Mouse (Mus musculus): ENCODE data around the gene Fbxl22.

Gene Fbxl22

DNA sequence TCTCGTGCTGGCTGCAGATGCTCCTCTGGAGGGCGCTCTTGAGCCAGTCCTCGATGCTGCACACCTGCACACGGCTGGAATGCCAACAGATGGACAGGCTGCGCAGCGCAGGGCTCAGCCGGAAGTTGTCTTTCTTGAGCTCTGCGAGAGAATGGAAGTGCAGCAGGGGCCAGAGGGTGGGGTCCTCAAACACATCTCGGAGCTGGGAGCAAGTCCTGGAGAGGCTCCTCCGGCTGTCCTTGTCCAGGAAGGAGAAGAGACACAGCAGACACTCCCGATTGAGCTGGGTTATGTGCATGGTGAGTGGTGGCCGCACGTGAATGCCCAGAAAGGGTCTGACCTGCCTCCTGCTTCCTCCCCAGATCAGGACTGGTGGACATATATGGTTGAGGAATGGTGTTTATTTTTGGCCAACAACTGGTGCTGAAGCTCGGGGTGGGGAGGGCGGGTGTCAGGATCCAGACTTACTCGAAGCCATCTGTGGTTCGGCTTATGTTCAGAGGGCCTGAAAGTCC lies at the start of gene Fbxl22:
TSS of gene Fbxl22 (minus strand) at position 338 of the 515 bp plus-strand sequence.
- peak; percentile 79 for DNase-seq

DNA sequence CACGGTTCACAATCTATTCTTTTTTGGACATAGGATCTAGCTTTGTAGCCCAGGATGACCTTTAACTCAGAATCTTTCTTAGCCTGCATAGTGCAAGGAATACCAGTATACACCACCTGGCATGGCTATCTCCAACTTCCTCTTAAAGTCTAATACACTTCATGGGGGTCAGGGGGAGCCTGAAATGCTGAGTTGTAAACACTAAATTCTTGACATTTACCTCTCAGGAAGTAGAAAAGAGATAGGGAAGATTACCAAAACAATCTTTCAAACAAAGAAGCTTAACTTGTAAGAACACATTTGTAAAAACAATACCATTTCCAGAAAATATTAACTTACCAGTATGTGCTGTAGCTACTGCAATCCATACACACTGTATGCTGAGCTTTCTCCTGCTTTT lies 47.8 kb upstream of the Fbxl22 start:
- no peak for DNase-seq

- DNase-seq = no peak
Observed at GRCm38 (mm10) chr9:66561496-66561895, 47.1 kb upstream of the Fbxl22 start.

DNA sequence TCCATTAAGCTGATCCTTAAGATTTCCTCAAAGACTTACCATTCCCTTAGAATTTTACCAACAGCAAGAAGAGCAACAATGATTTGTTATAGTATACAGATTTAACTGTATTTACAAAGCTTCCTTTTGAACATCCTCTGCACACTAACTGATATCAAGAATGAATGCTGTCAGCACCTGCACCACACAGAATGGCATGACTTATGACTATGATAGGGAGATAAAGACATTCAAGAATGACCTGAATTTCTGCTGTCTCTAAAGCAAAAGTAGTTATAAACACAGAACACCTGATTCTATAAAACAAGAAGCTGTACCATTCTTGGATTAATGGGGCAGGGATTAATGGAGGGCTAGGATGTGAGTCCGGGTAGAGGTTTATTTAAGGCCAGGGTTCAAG lies 46.3 kb upstream of the Fbxl22 start:
- no peak for DNase-seq

- no peak for DNase-seq
Observed at GRCm38 (mm10) chr9:66560295-66560694, 45.9 kb upstream of the Fbxl22 start.

- no peak for DNase-seq
Observed at GRCm38 (mm10) chr9:66558971-66559370, 44.6 kb upstream of the Fbxl22 start.

DNA sequence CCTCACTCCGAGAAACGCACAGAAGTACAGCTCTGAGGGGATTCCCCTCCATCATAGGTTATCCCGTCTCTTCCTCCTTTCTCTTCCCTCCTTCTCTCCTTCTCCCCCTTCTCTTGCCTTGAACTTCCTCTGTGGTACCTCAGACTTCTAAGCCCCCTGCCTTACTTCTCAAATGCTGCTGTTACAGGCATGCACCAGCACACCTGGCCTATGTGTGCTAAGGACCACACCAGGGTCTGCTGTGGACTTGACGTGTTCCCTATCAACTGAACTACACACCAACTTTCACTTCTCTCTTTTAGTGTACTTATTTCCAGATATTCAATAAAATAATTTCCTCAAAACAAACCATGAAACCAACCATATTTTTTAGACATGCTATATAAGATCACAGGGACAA lies 28.4 kb upstream of the Fbxl22 start:
- no peak for DNase-seq

DNA sequence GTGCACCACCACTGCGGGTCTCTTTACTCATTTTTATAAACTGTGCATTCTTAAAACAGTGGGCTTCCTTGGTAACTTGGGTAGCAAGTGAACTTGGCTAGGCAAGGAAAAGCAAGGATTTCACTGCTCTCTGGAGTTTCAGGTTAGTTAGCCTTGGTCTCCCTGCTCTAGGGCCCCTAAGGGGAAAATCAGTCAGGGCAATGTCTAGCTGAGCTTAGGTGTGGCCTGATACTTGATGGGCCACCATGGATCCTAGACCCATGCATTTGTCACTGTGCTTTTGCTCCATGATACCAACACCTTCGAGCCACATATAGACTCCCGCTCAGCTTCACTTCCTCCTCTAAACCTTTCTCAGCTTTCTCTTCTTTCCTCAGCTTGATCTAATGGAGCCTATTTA lies 7.2 kb upstream of the Fbxl22 start:
- DNase-seq = no peak

- no peak for DNase-seq
Observed at GRCm38 (mm10) chr9:66520299-66520698, 5.9 kb upstream of the Fbxl22 start.

DNA sequence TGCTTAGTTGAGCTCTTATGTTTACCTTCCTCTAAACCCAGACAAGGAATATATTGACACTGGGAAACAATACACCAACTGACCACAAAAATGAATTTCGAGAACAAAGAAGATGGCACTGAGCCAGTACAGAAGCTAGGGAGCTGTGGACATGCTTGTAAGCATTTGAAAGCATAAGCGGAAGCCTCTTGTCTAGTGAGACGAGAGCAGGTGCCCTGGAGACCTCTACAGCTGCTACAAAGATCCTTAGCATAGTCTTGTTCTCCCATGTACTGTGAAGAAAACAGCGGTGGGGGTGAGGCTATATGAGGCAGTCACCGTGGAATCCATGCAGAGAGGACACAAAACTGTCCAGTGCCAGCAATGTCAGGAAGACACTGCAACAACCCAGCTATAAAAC lies 4.5 kb upstream of the Fbxl22 start:
- DNase-seq = no peak

- DNase-seq = no peak
Observed at GRCm38 (mm10) chr9:66518251-66518650, 3.9 kb upstream of the Fbxl22 start.

- DNase-seq = no peak
Observed at GRCm38 (mm10) chr9:66517746-66518145, 3.4 kb upstream of the Fbxl22 start.

- peak; percentile 77 for DNase-seq
Observed at GRCm38 (mm10) chr9:66516296-66516940, 2.0 kb upstream of the Fbxl22 start.

GRCm38 (mm10) chr9:66515680-66516210 lies 1.4 kb upstream of the Fbxl22 start:
- peak; percentile 48 for DNase-seq

GRCm38 (mm10) chr9:66515115-66515514 lies 722 bp upstream of the Fbxl22 start:
- DNase-seq = no peak

DNA sequence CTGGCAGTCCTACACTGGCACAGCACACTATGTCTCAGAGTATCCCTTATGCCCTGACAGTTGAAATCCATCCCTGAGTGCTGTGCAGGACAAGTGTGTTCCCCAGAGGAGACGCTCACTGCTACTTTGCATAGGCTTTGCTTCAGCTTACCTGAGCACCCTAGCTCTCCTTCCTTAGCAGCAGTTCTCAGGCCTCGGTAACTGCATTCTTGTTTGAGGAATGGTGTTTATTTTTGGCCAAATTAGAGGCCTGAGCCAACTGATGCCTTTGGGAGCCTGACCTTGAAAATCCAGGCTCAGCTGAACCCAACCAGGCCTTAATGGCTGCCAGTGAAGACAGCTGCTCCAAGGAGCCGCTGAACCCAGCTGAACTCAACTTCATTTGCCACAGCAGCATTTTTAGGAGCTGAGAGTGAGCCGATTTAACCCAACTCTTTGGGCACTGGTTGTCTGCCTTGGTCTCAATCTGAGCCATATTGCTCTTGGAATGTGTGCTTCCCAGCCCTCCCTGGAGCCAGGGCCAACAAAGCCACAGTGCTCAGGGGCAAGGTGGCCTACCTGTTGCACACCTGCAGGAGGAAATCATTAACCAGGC lies 635 bp downstream of the Fbxl22 start:
- peak; percentile 52 for DNase-seq

DNA sequence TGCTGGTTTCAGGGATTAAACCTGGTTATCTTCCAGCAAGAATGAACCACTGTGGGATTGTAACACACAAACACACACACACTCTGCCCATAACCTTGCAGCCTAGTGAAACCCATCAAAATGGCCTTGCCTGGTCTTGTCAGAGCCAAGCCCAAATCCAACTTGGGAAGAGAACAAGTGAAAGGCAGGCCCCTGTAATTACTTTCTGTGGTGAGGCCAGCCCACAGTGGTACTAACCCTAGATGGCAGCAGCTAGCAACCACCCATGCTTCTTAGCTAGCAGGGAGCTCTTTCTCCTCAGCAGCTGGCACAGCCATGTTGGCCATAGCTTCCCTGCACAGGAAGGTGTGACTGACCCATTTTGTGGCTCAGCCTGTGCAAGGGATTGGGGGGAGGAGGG lies 1.2 kb downstream of the Fbxl22 start:
- peak; percentile 63 for DNase-seq

GRCm38 (mm10) chr9:66512351-66512671 lies 2.1 kb downstream of the Fbxl22 start:
- DNase-seq = peak; percentile 88

GRCm38 (mm10) chr9:66511580-66512350 lies 2.6 kb downstream of the Fbxl22 start:
- peak; percentile 96 for DNase-seq

DNA sequence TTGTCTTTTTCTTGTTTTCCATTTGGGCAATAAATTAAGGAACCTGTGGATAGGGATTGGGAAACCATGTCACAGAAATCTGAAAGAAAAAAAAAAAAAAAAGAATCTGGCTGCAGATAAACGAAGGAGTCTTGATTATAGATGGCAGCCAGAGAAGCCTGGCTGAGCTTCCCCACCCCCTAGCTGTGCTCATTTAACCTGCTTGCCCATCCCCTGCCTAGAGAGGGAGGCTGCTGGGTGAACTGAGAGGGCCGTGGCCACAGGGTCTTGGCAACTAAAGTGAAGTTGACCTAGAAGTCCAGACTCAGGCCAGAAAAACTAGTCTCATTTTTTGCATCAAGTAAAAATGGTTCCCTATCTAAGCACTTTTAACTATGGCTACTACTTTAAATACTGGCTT lies 3.4 kb downstream of the Fbxl22 start:
- peak; percentile 72 for DNase-seq

DNA sequence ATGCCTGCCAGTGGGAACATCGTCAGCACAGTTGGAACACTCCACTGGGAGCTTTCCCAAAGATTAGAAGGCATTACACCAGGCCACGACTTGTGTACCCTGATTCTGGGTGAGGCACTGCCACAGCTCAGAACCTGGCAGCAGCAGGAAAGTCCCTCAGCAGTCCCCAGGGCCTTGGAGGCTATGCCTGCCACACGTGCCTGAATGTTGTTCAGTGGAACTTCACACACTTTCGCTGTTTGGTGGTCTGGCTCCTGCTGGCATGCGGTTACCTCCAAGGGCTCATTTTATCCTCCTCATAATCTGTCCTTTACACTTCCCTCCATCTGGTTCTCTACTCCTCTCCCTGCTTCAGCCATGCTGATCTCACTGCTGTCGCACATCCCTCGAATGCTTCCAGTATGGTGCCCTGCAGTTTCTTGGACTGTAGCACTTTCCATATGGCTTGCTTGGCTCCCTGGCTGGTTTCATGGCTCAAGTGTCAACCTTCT lies 4.0 kb downstream of the Fbxl22 start:
- peak; percentile 87 for DNase-seq

DNA sequence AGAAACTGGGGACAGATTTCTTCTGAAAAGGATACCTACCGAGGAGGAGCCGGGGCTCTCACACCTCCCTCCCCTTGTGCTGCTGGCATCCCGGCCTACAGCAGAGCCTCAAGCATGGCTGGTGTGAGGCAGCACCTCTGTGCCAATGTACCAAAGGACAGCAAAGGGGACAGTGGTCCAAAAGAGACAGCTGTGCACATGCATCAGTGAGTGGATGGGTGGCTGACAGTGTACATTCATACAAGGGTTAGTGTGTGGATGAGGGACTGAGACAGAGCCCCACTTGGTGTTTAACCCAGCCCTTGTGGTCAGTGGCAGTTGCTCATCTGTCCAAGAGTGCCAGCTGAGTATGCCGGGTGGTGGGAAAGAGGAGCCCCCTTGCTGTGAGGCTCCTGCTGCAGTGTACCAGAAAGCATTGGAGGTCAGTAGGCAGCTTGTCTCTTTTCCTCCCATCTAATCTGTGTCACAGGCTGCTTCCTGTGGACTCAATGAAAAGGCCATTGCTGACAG lies 5.4 kb downstream of the Fbxl22 start:
- no peak for DNase-seq

- DNase-seq = no peak
Observed at GRCm38 (mm10) chr9:66507684-66508083, 6.7 kb downstream of the Fbxl22 start.

All from cerebellum, adult 9-10 months (tissue).